Mouse (Mus musculus): ENCODE data around the gene Adgrb2. TPM values are rescaled to one million over a fixed set of nuclear protein-coding genes. Genes with fewer than 3 reads are reported as not detected.

Adgrb2 gene
- 0.59 TPM for total RNA-seq (2023)

DNA sequence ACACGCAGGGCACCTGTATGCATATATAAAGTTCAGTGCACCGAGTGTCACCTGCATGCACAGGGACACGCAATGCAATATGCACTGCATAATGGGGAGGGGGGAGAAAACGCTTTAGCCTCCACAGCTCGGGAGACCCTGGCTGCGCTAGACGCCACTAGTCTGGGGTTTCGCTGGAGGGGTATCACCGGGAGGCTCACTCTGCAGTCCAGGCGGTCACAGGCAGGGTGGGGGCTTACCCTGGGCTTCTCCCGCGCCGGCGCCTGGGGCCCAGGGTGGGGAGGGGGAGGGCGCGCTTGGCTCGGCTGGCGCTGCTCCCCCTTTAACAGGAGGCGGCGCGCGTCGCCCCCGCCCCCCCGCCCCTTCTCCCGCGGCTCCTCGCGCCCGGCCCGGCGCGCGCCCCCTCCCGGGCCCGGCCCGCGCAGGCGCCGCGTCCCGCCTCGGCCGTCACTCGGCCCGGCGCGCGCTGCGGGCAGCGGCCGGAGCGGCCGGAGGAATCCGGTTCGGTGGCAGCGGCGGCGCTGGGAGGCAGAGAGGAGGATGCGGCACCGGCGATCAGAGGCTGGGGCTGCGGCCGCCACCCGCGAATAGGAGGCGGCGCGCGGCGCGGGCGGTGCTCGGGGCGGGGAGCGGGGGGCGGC, at the start of gene Adgrb2:
Gene Adgrb2 (plus strand): TSS at position 450 of the 641 bp plus-strand sequence.

GRCm38 (mm10) chr4:130047331-130048202, 62.9 kb downstream of the Adgrb2 start, which contains the start of gene Col16a1:
Gene Col16a1, plus strand, starts transcription at chr4:130047840.

Other genes with a start within 250 kb of the Adgrb2 start
- 126 TPM for gene Khdrbs1, start 242.6 kb upstream of the Adgrb2 start, total RNA-seq (2023)
- gene Ptp4a2, start 173.7 kb upstream of the Adgrb2 start, total RNA-seq (2023) = 326 TPM
- not detected for gene Spocd1, start 55.6 kb upstream of the Adgrb2 start, total RNA-seq (2023)
- gene Col16a1, start 63.0 kb downstream of the Adgrb2 start, total RNA-seq (2023) = 0.21 TPM
- gene Pef1, start 117.7 kb downstream of the Adgrb2 start, total RNA-seq (2023) = 24.9 TPM
- gene Hcrtr1, start 154.5 kb downstream of the Adgrb2 start, total RNA-seq (2023) = not detected
- gene Tinagl1, start 190.3 kb downstream of the Adgrb2 start, total RNA-seq (2023) = 0.79 TPM
- gene Gm853, start 237.5 kb downstream of the Adgrb2 start, total RNA-seq (2023) = not detected

Measured in CD4-positive naive resting alpha-beta T cell, adult 76 days (primary cell).